Mouse (Mus musculus) myocyte (in vitro differentiated cells): Measurements from ENCODE around the gene Scarb1. TPM values are rescaled to one million over a fixed set of nuclear protein-coding genes. Genes with fewer than 3 reads are reported as not detected.
A peak's percentile ranks its signal among the peaks of the same experiment; 100 is the strongest.

Source experiments
- H3K27me3 ChIP-seq: one replicate; pipeline ENCODE4 v1.6.1; 2011; ENCODE audit not compliant: control insufficient read depth, insufficient read depth, insufficient read length
- H3K36me3 ChIP-seq: one replicate; pipeline ENCODE4 v1.6.1; 2011; ENCODE audit not compliant: control insufficient read depth, insufficient read depth
- H3K4me2 ChIP-seq: one replicate; pipeline ENCODE4 v1.6.1; 2011; ENCODE audit warnings: low read depth, control low read depth
- H3K4me3 ChIP-seq: one replicate; pipeline ENCODE4 v1.5.1; 2011; ENCODE audit warnings: mild to moderate bottlenecking, control low read depth, moderate library complexity
- H3K79me2 ChIP-seq: one replicate; pipeline ENCODE4 v1.6.1; 2011; ENCODE audit not compliant: control insufficient read depth, insufficient read depth
- H3ac ChIP-seq: one replicate; pipeline ENCODE4 v1.6.1; 2011; ENCODE audit not compliant: control insufficient read depth, insufficient read length
- CEBPB ChIP-seq: IDR thresholded peaks from 2 replicates; pipeline ENCODE4 v1.6.1; 2011; ENCODE audit warnings: mild to moderate bottlenecking, moderate library complexity; ENCODE audit not compliant: poor library complexity, insufficient read depth, severe bottlenecking
- E2F4 ChIP-seq: IDR thresholded peaks from one replicate; pipeline ENCODE4 v1.6.1; 2011; ENCODE audit warnings: mild to moderate bottlenecking, control low read depth, moderate library complexity; ENCODE audit not compliant: insufficient read depth
- MAX ChIP-seq: IDR thresholded peaks from one replicate; pipeline ENCODE4 v1.6.1; 2011; ENCODE audit warnings: low read depth, mild to moderate bottlenecking, control low read depth
- MYOD1 ChIP-seq, 3 experiments: IDR thresholded peaks; one replicate each; pipeline ENCODE4 v1.6.1; 2011; ENCODE audit warnings: control low read depth in 2 of 3, low read depth in 2 of 3, mild to moderate bottlenecking in 2 of 3, moderate library complexity in 1 of 3; ENCODE audit not compliant: insufficient read length in 2 of 3, control insufficient read depth in 1 of 3
- MYOG ChIP-seq, 3 experiments: IDR thresholded peaks; one replicate each; pipeline ENCODE4 v1.6.1; 2011; ENCODE audit warnings: control low read depth in 2 of 3, low read depth in 2 of 3, mild to moderate bottlenecking in 2 of 3; ENCODE audit not compliant: insufficient read length in 2 of 3, control insufficient read depth in 1 of 3, insufficient read depth in 1 of 3
- POLR2A ChIP-seq: IDR thresholded peaks from one replicate; pipeline ENCODE4 v1.6.1; 2011; ENCODE audit warnings: low read depth, mild to moderate bottlenecking, control low read depth, moderate library complexity; ENCODE audit not compliant: insufficient read length
- POLR2AphosphoS2 ChIP-seq: IDR thresholded peaks from one replicate; pipeline ENCODE4 v1.6.1; 2011; ENCODE audit warnings: low read depth, control low read depth; ENCODE audit not compliant: insufficient read length
- REST ChIP-seq: IDR thresholded peaks from one replicate; pipeline ENCODE4 v1.6.1; 2011; ENCODE audit warnings: mild to moderate bottlenecking, control low read depth, moderate library complexity; ENCODE audit not compliant: insufficient read depth, insufficient read length
- SRF ChIP-seq: IDR thresholded peaks from one replicate; pipeline ENCODE4 v1.6.1; 2011; ENCODE audit warnings: low read depth; ENCODE audit not compliant: control insufficient read depth, insufficient read length
- TCF12 ChIP-seq: IDR thresholded peaks from one replicate; pipeline ENCODE4 v1.6.1; 2011; ENCODE audit warnings: mild to moderate bottlenecking, control low read depth; ENCODE audit not compliant: poor library complexity, insufficient read depth, severe bottlenecking
- TCF3 ChIP-seq: IDR thresholded peaks from one replicate; pipeline ENCODE4 v1.6.1; 2011; ENCODE audit warnings: low read depth, control low read depth; ENCODE audit not compliant: insufficient read length
- USF1 ChIP-seq: IDR thresholded peaks from one replicate; pipeline ENCODE4 v1.6.1; 2011; ENCODE audit warnings: low read depth, mild to moderate bottlenecking, control low read depth, moderate library complexity
- polyA plus RNA-seq: library from polyadenylated mRNA; unstranded; fragments of >200 nt; fragmentation: generic; extraction: Trizol; gene quantifications from one replicate; pipeline ENCODE4 v1.2.1, GENCODE M21; 2012; ENCODE audit warnings: missing spikeins

The Scarb1 gene
- polyA plus RNA-seq, 1 experiment = 28.6 TPM

DNA sequence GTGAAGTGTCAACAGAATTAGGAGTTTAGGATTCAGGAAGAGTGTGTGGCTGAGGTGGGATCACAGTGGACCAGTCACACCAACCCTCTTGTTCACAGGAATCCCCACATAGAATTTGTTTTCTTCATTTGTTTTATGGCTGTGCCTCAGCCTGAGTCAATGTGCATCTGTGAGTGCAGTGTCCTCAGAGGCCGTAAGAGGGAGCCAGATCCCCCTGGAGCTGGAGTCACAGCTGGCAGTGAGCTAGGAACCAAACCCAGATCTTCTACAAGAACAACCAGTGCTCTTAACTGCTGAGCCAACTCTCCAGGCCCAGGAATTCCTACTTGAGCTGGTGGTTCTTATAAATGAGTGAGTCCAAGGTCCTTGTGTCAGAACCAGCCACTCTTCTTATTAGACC is 107.4 kb downstream of the Scarb1 start:
- Histone ChIP-seq H3K79me2 (no peaks in the 10 kb centered on the region), H3K36me3 (no peaks in the 10 kb centered on the region), H3ac (no peak overlapping the region), H3K27me3 (no peaks in the 10 kb centered on the region), H3K4me2 (no peak overlapping the region), H3K4me3 (no peak overlapping the region)
- TF ChIP-seq TCF3 (no peak), USF1 (no peak), CEBPB (no peak), MYOG (IDR thresholded peaks at IDR 0.05; ENCODE audit: control insufficient read depth in 1 of 3, insufficient read depth in 1 of 3, insufficient read length in 2 of 3, low read depth in 2 of 3) (no peak), E2F4 (no peak), MAX (no peak), TCF12 (no peak), POLR2AphosphoS2 (no peak), POLR2A (no peak), SRF (no peak), MYOD1 (IDR thresholded peaks at IDR 0.05; ENCODE audit: control insufficient read depth in 1 of 3, insufficient read length in 2 of 3, low read depth in 2 of 3) (no peak), REST (no peak)

DNA sequence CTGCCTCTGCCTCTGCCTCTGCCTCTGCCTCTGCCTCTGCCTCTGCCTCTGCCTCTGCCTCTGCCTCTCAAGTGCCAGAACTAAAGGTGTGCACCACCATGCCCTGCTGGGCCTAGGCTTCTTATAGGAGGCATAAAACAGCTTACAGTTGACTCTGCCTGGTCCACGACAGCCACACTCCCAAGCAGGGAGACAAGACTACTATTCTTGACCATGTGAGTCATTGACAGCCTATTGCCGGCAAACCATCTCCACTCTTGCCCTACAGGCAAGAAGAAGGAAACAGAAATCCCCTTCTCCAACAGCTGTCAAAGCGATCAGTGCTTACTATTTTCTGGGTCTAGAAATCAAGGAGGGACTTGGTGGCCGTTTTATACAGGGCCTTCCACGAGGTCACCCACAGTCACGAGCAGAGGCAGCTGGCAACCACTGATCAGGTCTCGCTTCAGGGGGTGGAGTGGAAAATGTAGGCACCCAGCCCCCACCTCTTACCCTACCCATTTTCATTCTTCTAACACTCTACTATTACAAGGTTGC is 108.4 kb downstream of the Scarb1 start:
- Histone ChIP-seq H3K4me2 (no peak overlapping the region), H3K27me3 (no peaks in the 10 kb centered on the region), H3ac (no peak overlapping the region), H3K79me2 (no peaks in the 10 kb centered on the region), H3K36me3 (no peaks in the 10 kb centered on the region), H3K4me3 (no peak overlapping the region)
- TF ChIP-seq REST (no peak), POLR2AphosphoS2 (no peak), E2F4 (no peak), TCF12 (no peak), USF1 (no peak), MAX (no peak), MYOD1 (IDR thresholded peaks at IDR 0.05; ENCODE audit: control insufficient read depth in 1 of 3, insufficient read length in 2 of 3, low read depth in 2 of 3) (peak; percentile 43 to 61 (median 55)), POLR2A (no peak), TCF3 (no peak), CEBPB (no peak), SRF (no peak), MYOG (IDR thresholded peaks at IDR 0.05; ENCODE audit: control insufficient read depth in 1 of 3, insufficient read depth in 1 of 3, insufficient read length in 2 of 3, low read depth in 2 of 3) (peak in 2 of 3 experiments; percentile 64 to 76)

DNA sequence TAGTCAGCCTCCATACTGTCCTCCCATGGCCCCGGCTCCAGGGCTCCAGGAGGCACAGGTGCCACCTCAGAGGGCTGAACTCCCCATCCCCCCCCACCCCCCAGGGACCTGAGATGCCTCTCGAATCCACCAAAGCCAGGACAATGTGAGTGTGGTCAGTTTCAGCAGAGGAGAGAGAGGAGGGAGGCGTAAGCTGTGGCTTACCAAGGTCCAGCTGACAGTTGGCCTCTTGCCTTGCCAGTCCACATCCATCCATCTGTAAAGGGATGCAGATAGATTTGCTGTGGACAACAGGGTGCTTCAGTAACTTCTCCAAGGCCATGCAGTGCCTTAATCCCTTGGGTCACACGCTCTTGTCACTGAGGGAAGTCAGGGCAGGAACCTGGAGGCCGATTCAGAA is 110.4 kb downstream of the Scarb1 start:
- Histone ChIP-seq H3K79me2 (no peaks in the 10 kb centered on the region), H3K36me3 (no peaks in the 10 kb centered on the region), H3K4me3 (no peak overlapping the region), H3K4me2 (no peak overlapping the region), H3ac (no peak overlapping the region), H3K27me3 (no peaks in the 10 kb centered on the region)
- TF ChIP-seq MAX = no peak
- TF ChIP-seq REST = no peak
- TF ChIP-seq MYOD1 (IDR thresholded peaks at IDR 0.05; ENCODE audit: control insufficient read depth in 1 of 3, insufficient read length in 2 of 3, low read depth in 2 of 3) = peak in 2 of 3 experiments; percentile 39 to 74
- peak in 1 of 3 experiments; percentile 75 for TF ChIP-seq MYOG (IDR thresholded peaks at IDR 0.05; ENCODE audit: control insufficient read depth in 1 of 3, insufficient read depth in 1 of 3, insufficient read length in 2 of 3, low read depth in 2 of 3)
- no peak for TF ChIP-seq CEBPB

DNA sequence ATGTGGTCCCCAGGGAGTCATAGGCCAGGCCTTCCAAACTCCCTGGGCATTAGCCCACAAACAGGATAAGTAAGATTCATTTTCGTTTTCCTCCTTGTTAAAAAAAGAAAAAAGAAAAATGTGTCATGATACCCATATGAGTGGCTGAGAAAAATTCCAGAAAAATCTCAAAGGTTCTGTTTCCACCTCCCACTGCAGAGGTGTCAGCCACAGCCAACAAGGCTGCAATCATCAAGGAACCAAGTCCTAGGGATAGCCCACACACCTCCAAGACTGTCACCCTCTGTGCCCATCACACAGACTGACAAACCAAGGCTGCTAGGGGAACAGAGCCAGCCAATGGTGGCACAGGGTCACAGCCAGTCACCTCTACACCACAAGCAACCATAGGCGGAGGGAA is 111.8 kb downstream of the Scarb1 start:
- no peaks in the 10 kb centered on the region for H3K79me2 ChIP-seq
- no peak overlapping the region for H3K4me3 ChIP-seq
- no peaks in the 10 kb centered on the region for H3K36me3 ChIP-seq
- no peaks in the 10 kb centered on the region for H3K27me3 ChIP-seq
- no peak for TF ChIP-seq MYOG (IDR thresholded peaks at IDR 0.05; ENCODE audit: control insufficient read depth in 1 of 3, insufficient read depth in 1 of 3, insufficient read length in 2 of 3, low read depth in 2 of 3)
- H3ac ChIP-seq = no peak overlapping the region
- H3K4me2 ChIP-seq = no peak overlapping the region

DNA sequence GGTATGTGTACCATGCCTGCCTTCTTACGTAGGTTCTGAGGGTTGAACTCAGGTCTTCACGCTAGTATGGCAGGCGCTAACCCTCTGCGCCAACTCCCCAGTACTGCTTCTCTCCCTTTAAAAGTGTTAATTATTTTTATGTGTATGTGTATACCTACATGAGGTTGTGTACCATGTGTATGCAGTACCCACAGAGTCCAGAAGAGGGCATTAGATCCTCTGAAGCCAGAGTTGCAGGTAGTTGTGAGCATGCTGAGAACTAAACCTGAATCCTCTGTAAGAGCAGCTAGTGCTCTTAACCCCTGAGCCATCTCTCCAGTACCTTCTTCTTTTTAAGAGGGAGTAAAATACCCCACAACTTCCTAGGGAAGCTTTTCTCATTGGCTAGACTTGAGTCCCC is 113.2 kb downstream of the Scarb1 start:
- TF ChIP-seq POLR2A (no peak), POLR2AphosphoS2 (no peak), E2F4 (no peak), TCF3 (no peak), MYOD1 (IDR thresholded peaks at IDR 0.05; ENCODE audit: control insufficient read depth in 1 of 3, insufficient read length in 2 of 3, low read depth in 2 of 3) (no peak), MAX (no peak), MYOG (IDR thresholded peaks at IDR 0.05; ENCODE audit: control insufficient read depth in 1 of 3, insufficient read depth in 1 of 3, insufficient read length in 2 of 3, low read depth in 2 of 3) (no peak), TCF12 (no peak), USF1 (no peak), REST (no peak)
- Histone ChIP-seq H3K4me3 (no peak overlapping the region), H3K4me2 (no peak overlapping the region), H3K27me3 (no peaks in the 10 kb centered on the region), H3K36me3 (no peaks in the 10 kb centered on the region), H3K79me2 (no peaks in the 10 kb centered on the region), H3ac (no peak overlapping the region)

Other genes with a start within 250 kb of the Scarb1 start
- gene Ncor2, start 161.9 kb downstream of the Scarb1 start, polyA plus RNA-seq = 127 TPM
- gene Gm10382, start 48.2 kb upstream of the Scarb1 start, polyA plus RNA-seq = 1.9 TPM
- gene Ubc, start 49.1 kb upstream of the Scarb1 start, polyA plus RNA-seq = 878 TPM
- 17.2 TPM for gene Dhx37, start 93.0 kb upstream of the Scarb1 start, polyA plus RNA-seq
- gene Bri3bp, start 100.5 kb upstream of the Scarb1 start, polyA plus RNA-seq = 24.8 TPM
- 70.7 TPM for gene Aacs, start 134.7 kb upstream of the Scarb1 start, polyA plus RNA-seq
- gene Tmem132b, start 190.7 kb upstream of the Scarb1 start, polyA plus RNA-seq = 0.01 TPM